Mouse (Mus musculus): ENCODE results near the gene Cnot8.

The Cnot8 gene

DNA sequence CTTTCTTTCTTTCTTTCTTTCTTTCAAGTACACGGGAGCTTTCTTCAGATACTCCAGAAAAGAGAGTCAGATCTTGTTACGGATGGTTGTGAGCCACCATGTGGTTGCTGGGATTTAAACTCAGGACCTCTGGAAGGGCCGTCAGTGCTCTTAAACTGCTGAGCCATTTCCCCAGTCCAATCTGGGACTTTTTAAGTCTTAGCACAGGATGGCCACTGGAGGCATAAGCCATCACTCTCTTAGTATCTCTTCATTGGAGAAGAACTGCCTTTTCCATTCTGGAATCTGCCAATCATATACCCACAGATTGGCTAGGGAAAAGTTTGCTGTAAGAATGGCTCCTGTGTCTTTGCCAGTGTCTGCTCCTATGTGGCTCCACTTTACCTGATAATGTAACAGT lies 3.1 kb downstream of the Cnot8 start:
- DNase-seq: no peak

DNA sequence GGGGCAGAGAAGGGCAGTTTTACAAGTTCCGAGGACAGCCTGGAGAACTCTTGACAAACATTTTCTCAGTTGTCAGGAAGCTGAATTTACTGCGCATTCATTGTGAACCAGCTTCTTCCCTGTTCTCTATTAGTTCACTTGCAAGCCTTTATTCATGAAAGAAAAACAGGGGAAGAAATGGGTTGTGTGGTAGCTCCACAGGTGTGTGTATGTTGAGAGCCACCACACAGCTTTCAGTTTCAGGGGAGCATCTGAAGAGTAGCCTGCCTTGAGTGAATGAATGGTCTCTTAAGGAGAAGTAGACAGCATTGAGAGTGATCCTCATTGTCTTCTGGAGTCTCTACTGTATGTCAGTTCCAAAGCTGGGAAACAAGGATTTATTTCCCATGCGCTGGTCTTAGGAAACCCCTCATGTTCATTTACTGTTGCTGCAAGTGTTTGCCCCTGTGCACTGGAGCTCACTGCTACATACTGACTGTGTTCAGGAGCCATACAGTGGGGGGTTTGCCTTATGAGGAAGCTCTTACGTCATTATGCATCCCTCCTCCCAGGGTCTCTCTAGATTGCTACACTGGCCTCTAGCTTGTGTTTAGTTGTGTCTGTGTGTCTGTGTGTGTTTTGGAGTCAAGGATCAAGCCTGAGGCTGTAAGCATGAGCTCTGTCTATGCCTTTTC lies 3.8 kb downstream of the Cnot8 start:
- no peak for DNase-seq

DNA sequence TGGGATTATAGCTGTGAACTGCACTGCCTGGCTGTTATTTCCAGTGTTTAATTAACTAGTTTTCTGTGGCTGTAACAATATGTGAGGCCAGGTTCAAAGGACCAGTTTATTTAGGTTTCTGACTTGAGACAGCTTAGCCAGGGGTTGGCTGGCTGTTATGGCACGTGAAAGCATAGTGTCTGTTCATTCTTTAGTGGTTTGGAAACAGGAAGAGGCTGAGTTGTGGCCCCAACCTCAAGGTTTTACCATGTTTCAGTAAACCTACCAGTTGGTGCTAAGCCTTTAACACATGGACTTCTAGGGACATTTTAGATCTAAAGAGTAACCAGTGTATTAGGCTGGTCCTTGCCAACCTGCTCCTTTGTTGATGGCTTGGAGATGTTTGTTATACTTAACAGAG lies 12.6 kb downstream of the Cnot8 start:
- DNase-seq: no peak

DNA sequence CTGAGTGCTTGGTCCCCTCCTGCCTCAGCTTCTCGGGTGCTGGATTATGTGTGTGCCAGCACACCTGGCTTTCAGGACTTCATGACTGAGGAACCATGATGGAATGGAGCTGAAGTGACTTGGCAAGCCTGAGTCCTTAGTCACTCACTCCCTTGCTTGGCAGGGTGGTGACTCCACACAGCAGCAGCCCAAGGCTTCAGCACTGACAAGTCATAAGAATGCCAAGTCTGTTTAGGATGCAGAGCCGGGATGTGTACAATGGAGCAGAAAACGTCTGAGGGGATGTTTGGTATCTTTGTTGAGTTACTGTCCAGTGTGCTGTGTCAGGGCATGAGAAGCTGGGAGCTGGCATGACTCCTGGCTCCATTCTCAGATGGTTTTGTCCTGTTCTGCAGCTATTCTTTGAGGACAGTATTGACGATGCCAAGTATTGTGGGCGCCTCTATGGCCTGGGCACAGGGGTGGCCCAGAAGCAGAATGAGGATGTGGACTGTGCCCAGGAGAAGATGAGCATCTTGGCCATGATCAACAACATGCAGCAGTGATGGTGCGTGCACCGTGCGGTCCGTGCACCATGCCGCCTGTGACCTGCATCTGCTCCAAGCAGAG lies 13.2 kb downstream of the Cnot8 start:
- no peak for DNase-seq

GRCm38 (mm10) chr11:58120655-58121054 lies 16.7 kb downstream of the Cnot8 start:
- no peak for DNase-seq

DNA sequence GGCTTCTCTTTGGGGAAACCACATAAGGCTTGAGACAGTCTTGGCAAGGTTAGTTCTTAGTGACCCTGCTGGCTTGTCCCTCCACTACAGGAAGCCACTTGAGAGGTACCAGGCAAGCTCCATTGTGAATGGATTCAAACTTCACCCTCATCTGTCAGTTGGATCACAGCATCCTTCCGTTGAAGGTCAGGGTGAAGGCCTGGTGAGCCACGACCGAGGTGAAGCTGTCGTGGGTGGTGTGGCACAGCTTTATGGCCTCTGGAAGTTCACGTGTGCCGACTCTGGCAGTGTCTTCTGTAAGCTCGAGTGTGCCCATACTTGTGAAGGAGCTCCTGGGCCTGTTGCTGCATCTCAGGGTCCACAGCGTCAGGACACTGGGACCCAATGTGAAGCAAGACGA lies 17.4 kb downstream of the Cnot8 start:
- no peak for DNase-seq

DNA sequence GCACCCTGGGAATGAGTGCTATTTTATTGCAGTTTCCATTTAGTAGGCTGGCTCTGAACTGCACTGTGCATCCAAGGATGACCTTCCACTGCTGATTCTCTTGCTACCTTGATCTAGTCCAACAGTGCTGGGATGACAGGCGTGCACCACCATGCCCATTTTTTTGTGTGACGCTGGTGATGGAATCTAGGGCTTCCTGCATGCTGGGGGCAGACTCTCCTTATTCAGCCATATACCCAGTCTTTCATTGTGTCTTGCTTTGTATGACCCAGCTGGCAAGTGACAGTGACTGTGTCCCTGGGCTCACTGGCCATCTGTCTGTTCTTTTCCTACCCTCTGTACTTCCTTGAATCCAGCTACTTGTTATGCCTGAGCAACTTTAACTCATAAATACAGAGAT lies 19.8 kb downstream of the Cnot8 start:
- DNase-seq: no peak

DNA sequence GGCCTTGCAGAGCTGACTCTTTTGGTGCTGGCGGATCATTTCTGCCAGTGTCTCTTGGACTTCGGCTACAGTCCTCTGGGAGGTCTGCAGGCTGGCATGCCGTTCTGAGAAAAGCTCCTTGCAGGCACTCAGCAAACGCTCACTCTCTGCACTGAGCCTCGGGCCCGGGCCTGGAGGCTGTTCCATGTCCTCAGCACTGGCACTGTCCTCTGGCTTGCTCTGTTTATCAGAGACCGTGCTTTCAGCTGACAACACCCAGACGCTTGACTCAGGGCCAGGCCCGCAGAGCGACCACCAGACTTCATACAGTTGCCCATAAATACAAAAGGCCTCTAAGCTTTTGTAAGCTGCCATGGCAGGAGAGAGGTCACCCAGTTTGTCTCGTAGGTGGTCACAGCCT lies 21.1 kb downstream of the Cnot8 start:
- DNase-seq: no peak

DNA sequence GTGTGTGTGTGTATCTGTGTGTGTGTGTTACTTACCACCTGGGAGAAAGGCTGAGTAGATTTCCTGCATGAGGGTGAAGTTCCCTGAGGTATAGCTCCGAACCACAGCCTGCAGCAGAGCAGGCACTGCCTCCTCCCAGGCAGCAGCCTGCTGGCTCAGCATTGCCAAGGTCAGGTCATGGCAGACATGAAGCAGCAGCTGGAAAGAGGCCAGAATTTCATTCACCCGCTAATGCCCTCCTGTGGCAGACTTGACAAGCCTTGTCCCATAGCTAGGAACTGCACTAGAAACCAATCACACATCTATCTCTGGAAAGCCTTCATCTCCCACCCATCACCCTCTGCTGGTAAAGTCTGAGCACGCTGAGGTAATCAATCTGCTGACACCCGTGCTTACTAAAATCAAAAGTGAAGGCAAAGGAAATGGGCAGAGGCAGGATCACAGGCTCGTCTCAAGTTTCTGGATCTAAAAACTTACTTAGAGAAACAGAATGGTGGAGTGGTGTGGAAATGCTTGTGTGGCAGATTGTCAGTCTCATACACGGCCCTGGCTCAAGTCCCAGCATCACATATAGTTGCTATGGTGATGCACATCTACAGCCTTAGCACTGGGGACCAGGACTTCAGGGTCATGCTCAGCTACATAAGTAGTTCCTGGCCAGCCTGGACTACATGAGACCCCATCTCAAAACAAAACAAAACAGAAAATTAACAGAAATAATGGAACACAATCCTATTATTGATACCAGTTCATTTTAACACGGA lies 22.6 kb downstream of the Cnot8 start:
- DNase-seq: peak; percentile 32

GRCm38 (mm10) chr11:58127544-58127943 lies 23.6 kb downstream of the Cnot8 start:
- DNase-seq: no peak

DNA sequence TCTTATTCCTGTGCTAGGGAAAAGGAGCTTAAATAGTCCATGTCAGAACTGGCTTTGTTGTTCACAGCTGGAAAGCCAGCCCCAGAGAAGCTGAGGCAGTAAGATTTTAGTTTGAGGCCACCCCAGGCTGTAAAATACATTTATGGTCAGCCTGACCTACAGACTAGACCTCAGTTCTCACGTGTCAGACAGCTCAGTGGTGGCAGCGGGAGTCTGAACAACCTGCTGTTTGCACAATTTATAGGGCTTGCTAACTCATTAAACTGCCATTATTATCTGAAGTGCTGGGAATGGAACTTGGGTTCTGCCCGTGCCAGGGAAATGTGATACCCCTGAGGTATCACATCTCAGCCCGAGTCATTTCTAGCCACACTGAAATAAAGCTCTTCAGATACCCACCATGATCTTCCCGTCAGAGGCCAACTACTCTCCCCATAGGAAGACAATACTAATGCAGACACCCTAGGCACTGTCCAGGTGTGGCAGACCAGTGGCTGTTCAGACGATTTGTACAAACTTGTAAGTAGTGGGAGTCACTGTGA lies 25.4 kb downstream of the Cnot8 start:
- no peak for DNase-seq

DNA sequence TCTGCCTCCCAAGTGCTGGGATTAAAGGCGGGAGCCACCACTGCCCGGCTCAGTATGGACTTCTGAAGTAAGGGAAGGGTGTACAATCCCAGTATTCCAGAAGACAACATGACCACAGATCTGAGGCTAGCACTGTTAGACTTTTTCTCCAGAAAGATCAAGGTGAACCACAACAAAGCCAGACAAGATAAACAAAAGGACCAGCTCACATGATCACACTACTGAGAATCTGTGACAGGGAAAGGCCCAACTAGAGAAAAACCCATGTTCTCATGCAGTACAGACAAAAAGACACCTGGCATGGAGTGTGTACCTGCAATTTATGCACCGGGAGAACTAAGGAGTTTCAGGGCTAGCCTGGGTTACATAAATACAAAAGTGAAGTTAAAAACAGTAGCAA lies 28.1 kb downstream of the Cnot8 start:
- DNase-seq: no peak

DNA sequence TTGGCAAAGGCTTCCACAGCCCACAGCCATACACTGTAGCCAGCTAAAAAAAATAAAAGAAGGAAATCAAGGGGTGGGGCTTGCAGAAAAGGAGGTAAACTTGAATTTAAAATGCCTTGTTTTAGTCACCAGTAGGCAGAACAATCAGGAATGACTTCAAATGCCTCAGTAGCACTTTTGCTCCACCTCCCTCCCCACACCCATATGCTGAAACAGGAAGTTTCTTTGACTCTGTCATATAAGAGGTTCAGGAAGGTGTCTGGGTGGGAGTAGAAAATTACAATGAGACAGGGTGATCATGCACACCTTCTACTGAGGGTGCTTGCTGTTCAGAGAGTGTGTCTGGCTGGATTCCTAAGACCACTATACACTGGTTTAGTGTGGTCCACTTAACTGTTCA lies 30.9 kb downstream of the Cnot8 start:
- DNase-seq: no peak

DNA sequence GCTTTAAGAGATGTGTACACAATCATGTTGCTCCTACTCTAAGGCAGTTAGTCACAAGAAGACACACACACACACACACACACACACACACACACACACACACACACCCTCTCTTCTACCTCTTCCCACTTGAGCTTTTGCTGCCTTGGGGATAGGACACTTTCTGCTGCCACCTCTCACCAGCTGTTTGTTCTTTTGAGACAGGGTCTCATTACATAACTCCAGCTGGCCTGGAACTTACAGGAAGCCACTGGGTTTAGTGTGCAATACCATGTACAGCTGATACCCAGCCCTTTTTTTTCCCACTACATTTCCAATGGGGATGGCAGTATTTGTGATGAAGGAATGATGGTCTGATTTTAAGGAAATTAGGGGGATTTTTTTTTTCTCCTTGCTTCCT lies 31.3 kb downstream of the Cnot8 start:
- no peak for DNase-seq

DNA sequence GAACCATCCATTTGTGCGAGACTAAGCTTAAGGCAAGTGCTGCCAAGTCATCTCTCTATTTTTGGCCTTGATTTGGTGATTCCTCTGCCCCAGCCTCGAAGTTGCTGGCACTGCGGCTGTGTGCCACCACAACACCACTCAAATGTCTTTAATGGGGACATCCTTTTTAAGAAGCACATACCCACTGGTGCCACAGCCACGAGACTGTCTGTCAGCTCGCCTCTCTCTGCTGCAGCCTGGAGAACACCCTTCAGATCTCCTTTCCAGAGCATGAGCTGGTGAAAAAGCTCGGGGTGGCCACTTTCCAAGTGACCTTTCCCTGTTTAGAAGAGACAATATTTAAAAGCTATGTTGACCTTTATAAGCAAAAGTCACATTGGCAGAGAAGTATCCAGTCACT lies 32.7 kb downstream of the Cnot8 start:
- DNase-seq: no peak

DNA sequence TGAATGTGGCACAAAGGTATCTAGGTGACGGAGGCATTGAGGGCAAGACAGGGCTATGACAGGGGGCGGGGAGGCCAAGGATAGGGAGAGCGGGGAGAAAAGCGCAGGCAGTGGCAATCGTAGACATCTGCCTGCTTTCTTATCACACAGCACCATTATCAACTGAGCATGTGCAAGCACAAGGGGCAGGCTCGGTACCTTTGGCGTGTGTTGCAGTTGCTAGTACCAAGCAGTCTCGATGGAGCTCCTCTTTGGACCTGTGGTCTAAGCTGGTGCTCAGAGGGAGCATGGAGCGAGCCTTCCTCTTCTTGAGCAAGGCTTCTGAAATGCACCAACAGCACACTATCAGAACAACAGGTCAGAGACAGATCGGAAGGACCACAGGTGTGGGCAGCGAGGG lies 34.9 kb downstream of the Cnot8 start:
- no peak for DNase-seq

DNA sequence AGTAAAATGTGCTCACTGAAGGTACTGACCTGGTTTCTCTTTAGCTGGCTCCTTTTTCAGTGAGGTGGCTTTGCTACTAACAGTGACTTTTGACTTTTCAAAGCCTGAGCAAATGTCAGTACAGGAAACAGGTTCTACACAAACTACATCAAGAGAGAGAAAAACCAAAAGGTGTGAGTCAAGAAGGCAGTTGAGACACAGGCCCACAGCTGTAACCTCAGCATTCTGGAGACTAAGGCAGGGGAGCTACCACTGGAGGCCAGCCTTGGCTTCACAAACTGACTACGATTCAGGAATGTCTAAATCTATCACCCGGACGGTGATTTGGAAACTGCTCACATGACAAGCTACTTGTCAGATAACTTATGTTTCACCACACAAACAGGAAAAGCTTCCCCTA lies 35.5 kb downstream of the Cnot8 start:
- DNase-seq: no peak

GRCm38 (mm10) chr11:58143704-58144426 lies 39.9 kb downstream of the Cnot8 start:
- DNase-seq: peak; percentile 36

- DNase-seq: no peak
Measured at GRCm38 (mm10) chr11:58146241-58146640, 42.3 kb downstream of the Cnot8 start.

DNA sequence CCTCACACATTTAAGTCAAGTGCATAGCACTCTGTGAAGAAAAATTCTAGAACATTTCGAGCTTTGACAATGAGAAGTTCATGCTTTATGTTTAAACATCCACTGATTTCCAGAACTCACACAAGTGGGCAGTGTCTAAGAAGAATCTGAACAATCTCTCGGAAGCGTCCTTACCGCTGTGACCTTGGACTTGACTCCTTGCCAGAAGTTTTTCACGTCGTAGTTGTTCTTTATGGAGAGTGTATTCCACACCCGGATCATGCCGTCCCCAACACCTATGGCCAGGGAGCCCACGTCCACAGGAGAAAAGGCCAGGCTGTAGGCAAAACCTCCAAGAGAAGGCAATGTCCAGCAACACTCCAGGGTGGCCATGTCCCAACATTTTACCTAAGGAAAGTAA lies 51.5 kb downstream of the Cnot8 start:
- no peak for DNase-seq

GRCm38 (mm10) chr11:58156871-58157270 lies 52.9 kb downstream of the Cnot8 start:
- DNase-seq: no peak

- DNase-seq: no peak
Measured at GRCm38 (mm10) chr11:58165072-58165471, 61.1 kb downstream of the Cnot8 start.

GRCm38 (mm10) chr11:58167822-58168166 lies 63.8 kb downstream of the Cnot8 start:
- no peak for DNase-seq

Data from right cerebral cortex, postnatal 14 days (tissue).